Mouse (Mus musculus): Measurements from ENCODE around the gene Fbxl5.

The Fbxl5 gene

GRCm38 (mm10) chr5:43827366-43827765, 5.9 kb upstream of the Fbxl5 start:
- no peak for DNase-seq (ENCODE audit: low spot score)

- DNase-seq (ENCODE audit: low spot score): no peak
Measured at GRCm38 (mm10) chr5:43826883-43827282, 5.4 kb upstream of the Fbxl5 start.

- no peak for DNase-seq (ENCODE audit: low spot score)
Measured at GRCm38 (mm10) chr5:43824580-43824979, 3.1 kb upstream of the Fbxl5 start.

GRCm38 (mm10) chr5:43822824-43823223, 1.4 kb upstream of the Fbxl5 start:
- peak; percentile 59 for DNase-seq (ENCODE audit: low spot score)

- DNase-seq (ENCODE audit: low spot score): no peak
Measured at GRCm38 (mm10) chr5:43822199-43822598, 761 bp upstream of the Fbxl5 start.

GRCm38 (mm10) chr5:43820785-43821184, 653 bp downstream of the Fbxl5 start:
- DNase-seq (ENCODE audit: low spot score): peak; percentile 69

GRCm38 (mm10) chr5:43818695-43819094, 2.7 kb downstream of the Fbxl5 start, which contains the start of gene Bst1:
Bst1 (plus strand) TSS chr5:43818885.
- no peak for DNase-seq (ENCODE audit: low spot score)

- DNase-seq (ENCODE audit: low spot score): no peak
Measured at GRCm38 (mm10) chr5:43815769-43816168, 5.7 kb downstream of the Fbxl5 start.

GRCm38 (mm10) chr5:43814536-43814935, 6.9 kb downstream of the Fbxl5 start:
- no peak for DNase-seq (ENCODE audit: low spot score)

GRCm38 (mm10) chr5:43810427-43811062, 10.9 kb downstream of the Fbxl5 start:
- peak; percentile 82 for DNase-seq (ENCODE audit: low spot score)

GRCm38 (mm10) chr5:43807744-43808696, 13.4 kb downstream of the Fbxl5 start:
- peak; percentile 82 for DNase-seq (ENCODE audit: low spot score)

- DNase-seq (ENCODE audit: low spot score): no peak
Measured at GRCm38 (mm10) chr5:43806914-43807313, 14.5 kb downstream of the Fbxl5 start.

GRCm38 (mm10) chr5:43806340-43806739, 15.1 kb downstream of the Fbxl5 start:
- DNase-seq (ENCODE audit: low spot score): no peak

GRCm38 (mm10) chr5:43805401-43805800, 16.0 kb downstream of the Fbxl5 start:
- DNase-seq (ENCODE audit: low spot score): no peak

- no peak for DNase-seq (ENCODE audit: low spot score)
Measured at GRCm38 (mm10) chr5:43801798-43802197, 19.6 kb downstream of the Fbxl5 start.

- DNase-seq (ENCODE audit: low spot score): no peak
Measured at GRCm38 (mm10) chr5:43801253-43801652, 20.2 kb downstream of the Fbxl5 start.

GRCm38 (mm10) chr5:43800700-43801099, 20.7 kb downstream of the Fbxl5 start:
- no peak for DNase-seq (ENCODE audit: low spot score)

- no peak for DNase-seq (ENCODE audit: low spot score)
Measured at GRCm38 (mm10) chr5:43799530-43799929, 21.9 kb downstream of the Fbxl5 start.

GRCm38 (mm10) chr5:43792354-43792753, 29.1 kb downstream of the Fbxl5 start:
- no peak for DNase-seq (ENCODE audit: low spot score)

- no peak for DNase-seq (ENCODE audit: low spot score)
Measured at GRCm38 (mm10) chr5:43787976-43788752, 33.3 kb downstream of the Fbxl5 start.

GRCm38 (mm10) chr5:43786607-43787006, 34.8 kb downstream of the Fbxl5 start:
- no peak for DNase-seq (ENCODE audit: low spot score)

GRCm38 (mm10) chr5:43783996-43784395, 37.4 kb downstream of the Fbxl5 start:
- no peak for DNase-seq (ENCODE audit: low spot score)
